Mouse (Mus musculus): ENCODE results near the gene Taok3. TPM values are rescaled to one million over a fixed set of nuclear protein-coding genes. Genes with fewer than 3 reads are reported as not detected.

Taok3 gene
- 1 to 10 TPM; 9.0 to 9.3 TPM for total RNA-seq (2021)
- long read RNA-seq, experiment 1, full-length matches to known transcripts = 1 of 1 reads
- long read RNA-seq, experiment 1, partial matches to known transcripts = 0 of 1 reads
- long read RNA-seq, experiment 1, other reads (novel, unspliced or antisense) = 0 of 1 reads
- long read RNA-seq, experiment 2, full-length matches to known transcripts = 2 of 3 reads
- long read RNA-seq, experiment 2, partial matches to known transcripts = 1 of 3 reads
- long read RNA-seq, experiment 2, other reads (novel, unspliced or antisense) = 0 of 3 reads

- DNase-seq = peak; percentile 99
- intact Hi-C loops (cut with DNase I) = loop anchor here (5.0 to 10.0 kb wide), 3 partner anchors 187 to 1545 kb away; no protein-coding TSS in a partner anchor
Measured at GRCm38 (mm10) chr5:117119777-117120488, at the start of gene Taok3. TSS of gene Taok3 (plus strand) at chr5:117120129.

DNA sequence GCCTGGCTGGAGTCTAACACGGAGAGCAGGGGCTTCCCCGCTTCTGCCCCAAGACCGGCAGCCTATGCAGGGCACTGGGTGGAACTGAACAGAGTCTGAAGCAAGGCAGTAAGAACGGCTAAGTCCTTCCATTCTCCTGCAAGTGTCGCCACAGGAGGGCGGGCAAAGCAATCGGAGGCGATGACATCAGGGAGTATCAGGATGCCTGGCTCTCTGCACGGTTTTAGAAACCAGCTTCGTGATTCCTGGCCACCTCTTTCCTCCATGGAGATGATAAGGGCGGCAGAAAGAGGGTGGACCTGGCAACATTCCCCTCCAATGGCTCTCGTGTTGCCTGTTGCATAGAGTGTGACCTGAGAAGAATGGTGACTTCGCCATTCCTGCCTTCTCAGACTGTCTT lies 32.2 kb upstream of the Taok3 start:
- DNase-seq = peak in 1 of 2 experiments; percentile 15
- intact Hi-C loops (cut with DNase I) = no loop called here

DNA sequence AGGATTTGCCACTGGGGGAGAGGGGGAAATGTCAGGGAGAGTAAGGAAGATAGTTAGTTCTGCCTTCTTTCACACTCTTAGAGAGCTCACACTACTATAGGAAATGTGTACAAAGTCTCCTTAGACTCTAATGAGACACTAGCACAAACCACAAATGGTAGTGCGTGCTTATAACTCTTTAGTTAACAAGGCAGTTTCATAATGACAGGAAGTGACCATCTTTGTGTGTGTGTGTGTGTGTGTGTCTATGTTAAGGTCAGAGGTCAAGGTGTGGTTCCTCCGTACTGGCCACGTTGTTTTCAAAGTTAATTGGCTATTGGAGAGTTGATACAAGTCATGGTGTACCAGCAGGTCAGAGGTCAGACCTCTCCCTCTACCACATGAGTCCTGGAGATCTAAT lies 30.8 kb upstream of the Taok3 start:
- DNase-seq = no peak
- intact Hi-C loops (cut with DNase I) = no loop called here

GRCm38 (mm10) chr5:117089786-117090185 lies 30.1 kb upstream of the Taok3 start:
- intact Hi-C loops (cut with DNase I) = loop anchor here (10.0 kb wide), 1 partner anchor 965 kb away; no protein-coding TSS in a partner anchor
- no peak for DNase-seq

- DNase-seq = peak; percentile 39 to 56
- intact Hi-C loops (cut with DNase I) = loop anchor here (10.0 kb wide), 1 partner anchor 970 kb away; no protein-coding TSS in a partner anchor
Measured at GRCm38 (mm10) chr5:117094431-117094830, 25.5 kb upstream of the Taok3 start.

- peak; percentile 62 for DNase-seq
- intact Hi-C loops (cut with DNase I) = loop anchor here (10.0 kb wide), 1 partner anchor 972 kb away; no protein-coding TSS in a partner anchor
Measured at GRCm38 (mm10) chr5:117096716-117097115, 23.2 kb upstream of the Taok3 start.

- DNase-seq = no peak
- intact Hi-C loops (cut with DNase I) = loop anchor here (10.0 kb wide), 1 partner anchor 974 kb away; no protein-coding TSS in a partner anchor
Measured at GRCm38 (mm10) chr5:117099008-117099407, 20.9 kb upstream of the Taok3 start.

DNA sequence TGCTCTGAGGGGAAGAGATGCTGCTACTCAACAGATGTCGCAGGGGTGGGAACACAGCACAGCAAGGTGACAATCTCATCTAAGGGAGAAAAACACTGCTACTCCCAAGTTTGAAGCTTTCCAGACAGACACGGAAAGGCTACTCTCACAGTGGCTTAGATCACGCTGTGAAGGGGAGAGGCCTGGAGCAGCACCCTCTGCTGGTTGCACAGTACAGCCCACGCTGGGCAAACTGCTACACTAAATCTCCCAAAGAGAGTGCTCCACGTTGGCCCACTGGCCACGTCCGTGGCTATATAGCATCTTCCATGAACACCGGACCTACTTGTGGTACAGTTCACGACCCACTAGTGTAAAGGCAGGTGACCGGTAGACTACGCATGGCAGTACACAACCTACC lies 20.2 kb upstream of the Taok3 start:
- intact Hi-C loops (cut with DNase I) = loop anchor here (10.0 kb wide), 1 partner anchor 975 kb away; no protein-coding TSS in a partner anchor

GRCm38 (mm10) chr5:117103194-117103929 lies 16.6 kb upstream of the Taok3 start:
- no peak for DNase-seq

More for the DNA sequence above, 20.2 kb upstream of the Taok3 start:
- no peak for DNase-seq

GRCm38 (mm10) chr5:117104329-117104728 lies 15.6 kb upstream of the Taok3 start:
- DNase-seq = no peak
- intact Hi-C loops (cut with DNase I) = no loop called here

More at GRCm38 (mm10) chr5:117103194-117103929, 16.6 kb upstream of the Taok3 start:
- intact Hi-C loops (cut with DNase I) = no loop called here

DNA sequence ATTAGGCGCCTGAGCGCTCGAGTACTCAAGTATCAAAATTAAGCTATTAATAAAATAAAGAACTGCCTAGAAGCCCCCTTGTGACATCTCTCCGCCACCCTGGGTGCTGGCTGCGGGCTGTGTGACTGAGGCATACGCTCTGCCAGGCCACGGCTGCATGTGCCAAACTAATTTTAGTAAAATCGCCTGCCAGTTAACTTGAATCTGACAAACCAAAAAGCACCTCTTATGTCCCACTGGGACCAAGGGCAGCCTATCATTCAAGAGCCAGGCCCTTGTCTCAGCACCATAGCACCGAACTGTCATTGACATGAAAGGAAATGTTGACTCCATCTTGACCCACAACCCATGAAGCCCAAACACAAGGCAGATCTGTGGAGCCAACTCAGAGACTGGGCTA lies 14.2 kb upstream of the Taok3 start:
- intact Hi-C loops (cut with DNase I) = no loop called here
- DNase-seq = no peak

DNA sequence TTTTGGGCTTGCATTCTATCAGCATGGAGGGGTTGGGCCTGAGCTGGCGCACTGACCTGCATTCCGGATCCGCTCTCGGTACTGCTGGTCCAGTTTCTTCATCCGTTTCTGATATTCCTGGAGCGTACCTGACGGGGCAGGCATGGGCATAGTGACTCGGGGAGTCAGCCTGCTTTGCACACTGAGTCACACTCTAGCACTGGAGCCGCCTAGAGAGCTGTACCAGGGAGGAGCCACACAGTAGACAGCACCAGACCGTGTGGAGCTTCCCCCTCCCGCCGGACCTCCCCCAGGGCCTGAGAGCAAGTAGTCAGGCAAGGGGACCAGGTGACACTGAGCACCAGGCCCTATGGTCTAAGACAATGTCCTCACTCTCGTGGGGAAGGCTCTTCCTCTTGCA lies 11.6 kb upstream of the Taok3 start:
- DNase-seq = no peak
- intact Hi-C loops (cut with DNase I) = no loop called here

DNA sequence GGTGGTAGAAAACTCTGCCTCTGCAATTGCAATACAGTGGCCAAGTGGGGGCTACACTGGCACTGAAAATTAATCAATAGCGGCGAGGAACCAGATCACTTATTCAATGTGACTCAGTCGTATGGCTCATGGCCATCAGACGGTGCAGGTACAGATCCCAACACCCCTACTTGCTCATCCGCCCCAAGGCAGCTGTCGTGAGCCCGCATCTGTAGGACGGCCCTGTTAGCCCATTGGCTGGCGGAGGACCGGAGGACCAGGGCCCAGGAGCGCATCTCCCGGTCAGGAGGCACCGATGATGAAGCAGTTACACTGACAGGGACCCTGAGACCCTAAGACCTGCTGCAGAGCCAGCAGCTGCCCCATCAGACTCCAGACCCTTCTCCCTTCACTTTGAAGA lies 11.2 kb upstream of the Taok3 start:
- no peak for DNase-seq
- intact Hi-C loops (cut with DNase I) = no loop called here

GRCm38 (mm10) chr5:117109522-117109921 lies 10.4 kb upstream of the Taok3 start:
- peak in 1 of 2 experiments; percentile 27 for DNase-seq
- intact Hi-C loops (cut with DNase I) = no loop called here

- intact Hi-C loops (cut with DNase I) = no loop called here
- no peak for DNase-seq
Measured at GRCm38 (mm10) chr5:117111064-117111773, 8.7 kb upstream of the Taok3 start.

- intact Hi-C loops (cut with DNase I) = loop anchor here (2.0 kb wide), 1 partner anchor 383 kb away; no protein-coding TSS in a partner anchor
- no peak for DNase-seq
Measured at GRCm38 (mm10) chr5:117111774-117112112, 8.2 kb upstream of the Taok3 start.

DNA sequence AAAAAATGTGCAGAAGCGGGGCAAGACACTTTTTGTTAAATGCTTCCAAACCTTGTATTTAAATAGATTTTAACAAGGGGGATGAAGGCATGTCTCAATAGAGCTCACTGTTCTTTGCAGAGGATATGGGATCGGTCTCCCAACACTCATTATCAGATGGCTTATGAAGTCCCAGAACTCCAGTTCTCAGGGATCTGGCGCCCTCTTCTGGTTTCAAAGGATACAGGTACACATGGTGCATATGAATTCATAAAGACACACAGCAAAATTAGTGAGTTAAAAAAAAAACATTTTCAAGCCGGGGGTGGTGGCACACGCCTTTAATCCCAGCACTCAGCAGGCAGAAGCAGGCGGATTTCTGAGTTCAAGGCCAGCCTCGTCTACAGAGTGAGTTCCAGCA lies 6.6 kb upstream of the Taok3 start:
- no peak for DNase-seq
- intact Hi-C loops (cut with DNase I) = loop anchor here (2.0 kb wide), 1 partner anchor 381 kb away; no protein-coding TSS in a partner anchor

DNA sequence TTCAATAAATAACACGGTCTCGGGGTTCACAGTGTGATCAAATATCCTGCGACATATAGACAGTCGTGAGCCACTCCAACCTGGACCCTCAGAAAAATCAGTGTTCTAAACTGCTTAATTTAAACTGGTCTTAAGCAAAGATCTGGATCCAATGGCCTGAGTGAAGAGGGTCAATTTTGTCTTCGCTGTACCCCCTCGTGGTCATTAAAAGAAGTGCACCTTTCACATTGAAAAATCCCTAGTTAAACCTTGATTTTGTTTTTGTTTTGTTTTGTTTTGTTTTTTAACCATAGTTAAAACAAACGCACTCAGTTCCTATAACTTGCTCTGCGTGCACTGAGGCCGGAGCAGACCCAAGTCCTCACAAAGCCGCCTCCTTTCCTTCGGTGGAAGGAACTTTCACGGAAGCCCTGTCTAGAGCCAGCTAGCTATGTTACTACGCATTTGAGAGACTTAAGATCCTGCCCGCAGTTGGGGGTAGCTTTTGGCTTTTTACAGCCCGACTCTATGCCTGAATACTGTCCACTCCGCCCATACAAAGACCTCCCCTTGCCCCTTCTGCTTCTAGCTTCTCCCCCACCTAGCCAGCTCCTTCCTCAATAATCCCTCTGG lies 5.2 kb upstream of the Taok3 start:
- intact Hi-C loops (cut with DNase I) = loop anchor here (5.0 kb wide), 2 partner anchors 193 to 293 kb away; no protein-coding TSS in a partner anchor
- DNase-seq = peak in 1 of 2 experiments; percentile 26

- intact Hi-C loops (cut with DNase I) = loop anchor here (5.0 kb wide), 2 partner anchors 192 to 292 kb away; no protein-coding TSS in a partner anchor
- peak in 1 of 2 experiments; percentile 40 for DNase-seq
Measured at GRCm38 (mm10) chr5:117115193-117115767, 4.6 kb upstream of the Taok3 start.
